In the genomic region with DNA sequence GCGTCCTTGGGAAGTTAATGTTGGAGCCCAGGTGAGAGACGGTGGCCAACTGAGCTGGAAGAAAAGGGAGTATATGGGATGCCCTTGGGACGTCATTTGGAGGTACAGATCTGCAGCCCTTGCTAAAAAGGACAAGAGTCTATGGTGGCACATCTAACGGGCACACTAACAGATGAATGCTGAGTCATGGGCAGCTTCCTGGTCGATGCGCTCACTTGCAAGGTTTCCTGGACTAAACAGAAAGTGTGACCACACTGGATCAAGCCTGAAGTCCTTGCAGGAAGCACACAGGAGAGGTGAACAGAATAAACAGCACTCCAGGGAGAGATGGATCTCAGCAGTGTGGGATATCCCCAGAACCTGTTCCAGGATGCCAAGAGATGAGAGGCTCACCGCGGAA, we compare ENCODE assay signal across 28 mouse cellular contexts.
DNase-seq lines count a peak whose midpoint lies in the region; ATAC-seq lines count a peak whose summit lies in the region.
"Had no signal": no experiment of that assay in that cellular context is flagged by ENCODE, and none has a peak within 500 bp of the region (broad histone marks: within the 10 kb centered on the region; RNA-seq: fewer than 3 reads in every experiment).

No protein-coding gene starts in this region.

- H3K4me1 ChIP-seq in forebrain, embryonic 12.5 days: peaks cover 36% of the 10 kb centered on the region
- H3K4me1 ChIP-seq in forebrain, embryonic 13.5 days: peaks cover 41% of the 10 kb centered on the region
- peaks cover 44% of the 10 kb centered on the region for H3K4me1 ChIP-seq in megakaryocyte, embryonic 14.5 days

- no peak for DNase-seq in layer of hippocampus, postnatal 36 days
- DNase-seq: adrenal gland, adult 2 months; adrenal gland, postnatal 14 days; cerebellum, adult 11 months; cerebellum, adult 2 months; cerebellum, adult 9-11 months; cerebellum, postnatal 25 days; embryo, embryonic 11 days; gastrocnemius, postnatal 10 days; gastrocnemius, postnatal 36 days; heart, postnatal 10 days; heart, postnatal 36 days had no signal

- no peak overlapping the region for H3K9ac ChIP-seq in forebrain, embryonic 12.5 days
- no peak overlapping the region for H3K9ac ChIP-seq in forebrain, embryonic 13.5 days
- H3K9ac ChIP-seq: embryonic facial prominence, embryonic 13.5 days; heart, embryonic 12.5 days; heart, embryonic 15.5 days; hindbrain, embryonic 14.5 days had no signal

- H3K4me2 ChIP-seq in forebrain, embryonic 12.5 days: no peak overlapping the region
- H3K4me2 ChIP-seq in forebrain, embryonic 13.5 days: no peak overlapping the region
- H3K4me2 ChIP-seq: embryonic facial prominence, embryonic 13.5 days; heart, embryonic 12.5 days; heart, embryonic 15.5 days; hindbrain, embryonic 14.5 days had no signal

- H3K27ac ChIP-seq in forebrain, embryonic 12.5 days: 0 out of 2 replicates have a peak overlapping the region, but pooled peaks have one; percentile 8
- H3K27ac ChIP-seq in forebrain, embryonic 13.5 days: no peak overlapping the region
- H3K27ac ChIP-seq: embryonic facial prominence, embryonic 10.5 days; embryonic facial prominence, embryonic 13.5 days; heart, embryonic 15.5 days; hindbrain, embryonic 14.5 days had no signal

- H3K27me3 ChIP-seq in forebrain, embryonic 12.5 days: peaks cover 39% of the 10 kb centered on the region
- H3K27me3 ChIP-seq in forebrain, embryonic 13.5 days: peaks cover 12% of the 10 kb centered on the region
- peaks cover 31% of the 10 kb centered on the region for H3K27me3 ChIP-seq in megakaryocyte, embryonic 14.5 days (replicated peaks)
- H3K27me3 ChIP-seq: embryonic facial prominence, embryonic 13.5 days had no signal

- H3K9me3 ChIP-seq in forebrain, embryonic 12.5 days: no peaks in the 10 kb centered on the region
- H3K9me3 ChIP-seq in forebrain, embryonic 13.5 days (replicated peaks): no peaks in the 10 kb centered on the region
- peaks cover 3% of the 10 kb centered on the region; the same call in 1 of the 2 replicates for H3K9me3 ChIP-seq in megakaryocyte, embryonic 14.5 days
- H3K9me3 ChIP-seq: embryonic facial prominence, embryonic 10.5 days; embryonic facial prominence, embryonic 13.5 days; heart, embryonic 12.5 days; heart, embryonic 15.5 days had no signal

- WGBS in forebrain, embryonic 12.5 days: 94% methylated on average over 8 of the region's 8 CpGs
- 96% methylated on average over 8 of the region's 8 CpGs for whole genome bisulfite sequencing in forebrain, embryonic 13.5 days

- no peak for ATAC-seq in forebrain, embryonic 12.5 days (ENCODE audit: low FRiP score)
- no peak for ATAC-seq in forebrain, embryonic 13.5 days
- ATAC-seq in megakaryocyte, adult 5-6 weeks (ENCODE audit: poor library complexity, severe bottlenecking): no peak
- peak; percentile 57 for ATAC-seq in megakaryocyte progenitor cell, adult 5-6 weeks (replicated peaks; ENCODE audit: poor library complexity)
- ATAC-seq: CD4-positive, CD25-positive, alpha-beta regulatory T cell, adult 4 months; forebrain, embryonic 16.5 days; hindbrain, postnatal 0 days; inflammation-experienced regulatory T-cells, adult 6 months; intestine, embryonic 16.5 days had no signal

- no peak overlapping the region for H3K4me3 ChIP-seq in forebrain, embryonic 12.5 days (replicated peaks)
- H3K4me3 ChIP-seq in forebrain, embryonic 13.5 days: no peak overlapping the region
- peak overlapping the region; percentile 24 for H3K4me3 ChIP-seq in megakaryocyte, embryonic 14.5 days (replicated peaks)
- H3K4me3 ChIP-seq: embryonic facial prominence, embryonic 10.5 days; embryonic facial prominence, embryonic 13.5 days; erythroblast, embryonic 14.5 days; heart, embryonic 12.5 days; heart, embryonic 15.5 days had no signal

- H3K36me3 ChIP-seq in forebrain, embryonic 12.5 days (replicated peaks): peaks cover 19% of the 10 kb centered on the region; the same call in 1 of the 2 replicates
- H3K36me3 ChIP-seq in forebrain, embryonic 13.5 days (ENCODE audit: poor library complexity, severe bottlenecking): peaks cover 10% of the 10 kb centered on the region; the same call in 1 of the 2 replicates
- H3K36me3 ChIP-seq in megakaryocyte, embryonic 14.5 days (replicated peaks; ENCODE audit: low read length): no peaks in the 10 kb centered on the region
- H3K36me3 ChIP-seq: embryonic facial prominence, embryonic 13.5 days; heart, embryonic 12.5 days; heart, embryonic 15.5 days had no signal
